Mouse (Mus musculus): ENCODE data around the gene Utp4. TPM values are rescaled to one million over a fixed set of nuclear protein-coding genes. Genes with fewer than 3 reads are reported as not detected.
A peak's percentile ranks its signal among the peaks of the same experiment; 100 is the strongest.

Gene Utp4
- total RNA-seq, 2 experiments from 2014 or later: 20.5 to 25.4 TPM

DNA sequence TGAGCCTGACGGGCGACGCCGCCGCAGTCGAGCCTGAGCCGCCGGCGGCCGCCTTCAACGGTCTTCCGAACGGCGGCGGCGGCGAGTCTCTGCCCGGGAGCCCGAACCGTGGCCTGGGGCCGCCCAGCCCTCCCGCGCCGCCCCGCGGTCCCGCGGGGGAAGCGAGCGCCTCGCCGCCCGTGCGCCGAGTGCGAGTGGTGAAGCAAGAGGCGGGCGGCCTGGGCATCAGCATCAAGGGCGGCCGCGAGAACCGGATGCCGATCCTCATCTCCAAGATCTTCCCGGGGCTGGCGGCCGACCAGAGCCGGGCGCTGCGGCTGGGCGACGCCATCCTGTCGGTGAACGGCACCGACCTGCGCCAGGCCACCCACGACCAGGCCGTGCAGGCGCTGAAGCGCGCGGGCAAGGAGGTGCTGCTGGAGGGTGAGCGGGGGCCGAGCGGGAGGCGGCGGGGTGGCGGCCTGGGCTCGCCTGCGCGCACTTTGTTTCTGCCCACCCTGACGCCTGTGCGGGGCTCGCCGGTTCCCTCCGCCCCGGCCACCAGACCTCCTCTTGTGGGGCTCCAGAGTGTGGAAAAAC lies 42.6 kb downstream of the Utp4 start:
- peak; percentile 38 to 63 for DNase-seq (ENCODE audit: low spot score in 2 of 2)

DNA sequence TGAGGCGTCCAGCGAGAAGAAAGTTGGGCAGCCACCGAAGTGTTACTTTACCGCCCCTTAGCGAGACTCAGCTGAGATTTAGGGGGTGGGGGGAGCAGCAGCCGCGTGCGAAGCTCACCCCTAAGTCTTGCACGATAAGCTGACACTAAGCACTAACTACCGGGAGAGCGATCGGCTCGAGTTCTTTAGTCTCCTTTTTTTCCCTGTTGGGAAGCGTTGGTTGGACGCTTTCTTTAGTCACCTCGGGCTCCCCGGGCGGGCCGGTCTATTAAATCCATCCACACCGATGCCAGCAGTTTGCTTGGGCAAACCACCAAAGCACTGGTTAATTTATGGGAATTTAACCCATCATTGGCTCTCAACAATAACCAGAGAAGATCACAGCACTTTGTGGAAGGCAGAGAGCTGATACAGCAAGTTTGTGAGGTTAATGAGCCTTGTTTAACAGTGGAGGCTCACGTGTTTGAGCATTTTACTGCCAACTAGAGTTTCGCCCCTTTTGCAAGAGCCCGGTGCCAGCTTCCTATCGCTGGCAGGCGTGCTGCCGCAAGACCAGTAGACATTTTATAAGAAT lies 43.1 kb downstream of the Utp4 start:
- peak in 1 of 2 experiments; percentile 49 for DNase-seq (ENCODE audit: low spot score in 2 of 2)

DNA sequence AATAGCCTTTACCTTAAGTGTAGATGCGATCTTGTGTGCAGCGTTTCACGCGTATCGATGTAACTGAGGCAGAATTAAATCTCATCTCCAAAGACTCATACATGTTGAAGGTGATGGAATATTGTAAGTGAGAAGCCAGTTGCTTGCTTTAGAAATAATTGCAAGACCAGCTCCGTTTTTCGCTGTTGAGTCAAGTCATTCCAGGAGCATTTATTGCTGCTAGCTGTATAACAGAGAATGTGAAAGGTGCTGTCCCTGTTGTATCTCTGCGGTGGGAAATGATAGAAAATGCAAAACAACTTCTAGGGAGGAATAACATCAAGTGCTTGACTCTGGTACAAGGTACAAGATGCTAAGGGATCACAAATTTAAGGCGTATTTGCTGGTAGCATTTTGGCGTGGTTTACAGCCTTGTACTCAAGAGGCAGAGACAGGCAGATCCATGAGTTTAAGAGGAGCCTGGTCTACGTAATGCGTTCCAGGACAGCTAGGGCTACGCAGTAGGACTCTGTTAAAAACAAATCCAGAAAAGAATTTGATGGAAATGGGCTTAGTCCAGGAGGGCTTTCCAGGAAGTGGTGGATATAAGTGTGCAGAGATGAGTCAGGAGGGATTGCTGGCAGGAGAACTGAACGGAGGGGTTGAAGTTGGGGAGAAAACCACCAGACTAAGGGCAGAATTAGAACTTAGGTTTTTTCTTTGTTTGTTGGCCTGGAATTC lies 43.8 kb downstream of the Utp4 start:
- DNase-seq (ENCODE audit: low spot score in 2 of 2): no peak

DNA sequence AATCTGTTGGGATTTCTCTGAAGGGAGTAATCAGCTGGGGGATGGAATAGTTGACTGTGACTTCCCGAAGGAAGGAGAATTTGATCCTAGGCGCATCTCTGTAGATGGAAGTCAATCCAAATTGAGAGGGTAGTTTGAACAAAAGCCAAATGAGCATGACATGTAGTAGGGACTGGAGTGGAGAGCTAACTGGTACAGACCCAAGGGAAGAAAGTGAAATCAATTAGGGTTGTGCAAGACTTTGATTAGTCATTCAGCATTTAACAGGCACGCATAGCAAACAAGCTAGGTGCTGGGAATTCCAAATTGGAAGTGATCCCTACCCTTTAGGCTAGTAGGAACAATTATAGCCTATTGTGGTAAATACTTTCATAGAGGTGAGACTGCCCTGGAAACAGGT lies 48.4 kb downstream of the Utp4 start:
- DNase-seq (ENCODE audit: low spot score in 2 of 2): no peak

DNA sequence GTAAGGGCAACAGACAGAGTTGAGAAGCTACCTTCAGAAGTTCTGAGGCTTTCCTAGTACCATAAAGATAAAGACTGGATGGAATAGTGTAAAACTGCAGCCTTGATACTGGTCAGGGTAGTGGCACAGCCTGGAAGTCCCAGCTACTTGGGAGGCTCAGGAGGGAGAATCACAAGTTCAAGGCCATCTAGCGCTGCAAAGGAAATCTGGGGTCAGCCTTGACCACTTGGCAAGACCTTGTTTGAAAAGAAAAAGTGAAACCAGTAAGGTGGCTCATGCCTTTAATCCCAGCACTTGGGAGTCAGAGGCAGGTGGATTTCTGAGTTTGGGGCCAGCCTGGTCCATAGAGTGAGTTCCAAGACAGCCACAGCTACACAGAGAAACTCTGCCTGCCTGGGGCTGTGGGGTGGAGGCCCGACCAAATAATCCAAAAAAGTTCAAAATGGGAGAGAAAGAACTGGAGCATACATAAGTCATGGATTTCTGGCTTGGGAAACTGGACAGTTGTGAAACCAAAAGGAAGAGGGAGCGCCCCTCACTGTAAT lies 50.5 kb downstream of the Utp4 start:
- DNase-seq (ENCODE audit: low spot score in 2 of 2): no peak

DNA sequence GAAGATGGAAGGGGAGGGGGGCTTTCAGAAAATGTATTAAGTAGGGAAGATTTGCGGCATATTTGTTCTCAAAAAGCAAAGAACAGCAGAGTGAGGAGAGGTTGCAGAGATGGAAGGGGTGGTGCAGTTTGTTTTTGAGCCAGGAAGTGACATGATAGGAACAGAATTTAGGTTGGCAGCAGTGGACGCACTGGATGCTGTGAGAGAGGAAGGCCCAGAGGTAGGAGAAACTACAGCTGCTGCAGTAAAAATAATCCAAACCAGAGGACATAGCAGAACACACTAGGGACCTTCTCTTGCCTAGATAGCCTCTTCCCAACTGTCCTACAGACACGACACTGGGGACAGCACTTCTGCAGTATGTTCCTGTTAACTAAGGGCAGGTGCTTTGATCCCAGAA lies 51.3 kb downstream of the Utp4 start:
- no peak for DNase-seq (ENCODE audit: low spot score in 2 of 2)

DNA sequence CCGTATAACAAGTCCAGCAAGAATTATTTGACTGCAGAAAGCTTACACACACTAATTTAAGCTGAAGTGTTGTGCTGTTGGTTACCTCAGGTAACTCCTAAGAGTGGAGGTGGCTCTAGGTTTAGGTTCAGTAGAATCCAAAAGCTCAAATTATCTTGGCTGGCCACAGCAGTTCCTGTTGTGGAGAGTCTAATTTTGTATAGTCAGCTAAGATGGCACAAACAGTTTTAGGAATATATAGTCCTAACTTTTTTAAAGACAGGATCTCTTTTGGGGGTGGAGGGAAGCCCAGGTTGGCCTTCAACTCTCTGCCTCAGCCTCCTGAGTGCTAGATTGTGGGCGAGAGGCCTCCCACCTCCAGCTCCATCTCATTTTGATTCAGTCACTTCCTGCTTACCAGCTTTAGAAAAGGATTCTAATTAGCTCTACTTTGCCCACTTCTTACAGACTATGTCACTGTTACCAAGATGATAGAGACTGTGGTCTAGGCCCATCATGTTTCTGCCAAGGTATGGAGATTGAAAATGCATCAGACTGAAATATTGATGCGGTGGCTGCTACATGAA lies 55.3 kb downstream of the Utp4 start:
- DNase-seq (ENCODE audit: low spot score in 2 of 2): no peak

DNA sequence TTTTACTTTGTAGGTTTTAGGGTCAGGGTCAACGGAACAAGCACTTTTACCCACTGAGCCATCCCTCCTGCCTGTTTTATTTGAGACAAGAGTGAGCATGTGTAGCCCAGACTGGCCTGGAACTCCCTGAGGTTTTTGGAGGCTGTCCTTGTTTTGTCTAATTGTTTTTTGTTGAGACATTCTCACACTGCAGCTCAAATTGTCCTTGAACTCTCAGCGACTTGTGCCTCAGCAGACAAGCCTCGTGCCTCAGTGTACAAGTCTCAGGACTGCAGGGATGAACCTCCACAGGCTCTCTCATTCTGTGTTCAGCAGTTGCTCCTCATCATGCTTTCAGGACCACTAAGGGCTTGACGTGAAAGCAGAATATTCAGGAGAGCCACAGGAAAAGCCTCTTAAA lies 58.3 kb downstream of the Utp4 start:
- no peak for DNase-seq (ENCODE audit: low spot score in 2 of 2)

DNA sequence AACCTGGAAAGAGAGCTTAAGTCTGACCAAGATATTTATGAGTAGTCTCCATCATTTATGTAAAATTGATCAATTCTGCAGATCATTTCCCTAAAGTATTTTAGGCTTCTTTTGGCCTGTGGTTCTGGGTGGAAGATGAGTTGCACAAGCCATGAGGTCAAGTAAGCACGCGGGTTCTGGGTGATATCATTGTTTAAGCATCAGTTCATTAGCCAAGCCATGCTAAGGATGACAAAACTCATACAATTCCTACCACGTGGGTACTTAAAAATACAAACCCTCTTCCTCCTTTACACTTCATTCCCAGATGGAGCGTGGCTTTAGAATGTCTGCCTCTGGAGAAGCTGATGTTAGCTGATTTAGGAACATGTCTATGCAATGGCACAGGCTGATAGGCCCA lies 60.1 kb downstream of the Utp4 start:
- DNase-seq (ENCODE audit: low spot score in 2 of 2): no peak

DNA sequence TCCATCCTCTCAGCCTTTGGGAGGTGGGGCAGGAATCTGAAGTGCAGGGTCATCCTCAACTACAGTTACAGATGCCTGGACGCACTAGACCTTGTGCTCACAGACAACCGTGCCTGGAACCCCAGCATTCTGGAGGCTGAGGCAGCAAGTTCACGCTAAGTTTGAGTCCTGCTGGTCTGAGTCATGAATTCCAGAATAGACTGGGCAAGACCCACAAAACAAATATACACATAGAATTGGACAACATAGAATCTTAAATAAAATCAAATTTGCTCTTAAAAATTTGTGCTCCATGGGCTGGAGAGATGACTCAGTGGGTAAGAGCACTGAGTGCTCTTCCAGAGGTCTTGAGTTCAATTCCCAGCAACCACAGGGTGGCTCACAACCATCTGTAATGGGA lies 63.6 kb downstream of the Utp4 start:
- DNase-seq (ENCODE audit: low spot score in 2 of 2): no peak

DNA sequence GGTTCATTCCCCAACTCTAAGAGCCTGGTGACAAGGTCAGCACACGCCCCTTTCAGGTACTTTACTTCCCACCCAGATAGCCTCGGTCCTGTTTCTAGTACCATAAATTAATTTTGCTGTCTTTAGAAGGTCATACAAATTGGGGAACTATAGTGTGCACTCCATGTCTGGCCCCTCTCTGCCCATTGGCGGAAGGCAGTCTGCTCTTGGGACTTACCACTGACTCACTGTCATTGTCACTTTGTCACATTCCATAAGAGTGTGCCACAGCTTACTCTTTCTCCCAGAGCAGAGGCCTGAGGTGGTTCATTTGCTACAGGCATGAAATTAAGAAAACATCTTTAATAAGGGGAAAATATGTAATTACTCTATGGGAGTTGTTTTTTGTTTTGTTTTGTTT lies 64.8 kb downstream of the Utp4 start:
- no peak for DNase-seq (ENCODE audit: low spot score in 2 of 2)

DNA sequence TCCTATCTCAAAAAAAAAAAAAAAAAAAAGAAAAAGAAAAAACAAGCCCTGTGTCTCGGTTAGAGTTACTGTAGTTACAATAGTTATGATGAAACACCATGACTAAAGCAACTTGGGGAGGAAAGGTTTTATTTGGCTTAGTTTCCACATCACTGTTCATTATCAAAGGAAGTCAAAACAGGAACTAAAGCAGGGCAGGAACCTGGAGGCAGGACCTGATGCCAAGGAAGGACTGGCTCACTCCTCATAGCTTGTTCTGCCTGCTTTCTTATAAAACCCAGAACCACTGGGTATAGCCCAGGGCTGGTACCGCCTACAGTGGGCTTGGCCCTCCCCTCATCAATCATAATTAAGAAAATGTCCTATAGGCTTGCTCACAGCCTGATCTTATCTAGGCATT lies 66.2 kb downstream of the Utp4 start:
- no peak for DNase-seq (ENCODE audit: low spot score in 2 of 2)

DNA sequence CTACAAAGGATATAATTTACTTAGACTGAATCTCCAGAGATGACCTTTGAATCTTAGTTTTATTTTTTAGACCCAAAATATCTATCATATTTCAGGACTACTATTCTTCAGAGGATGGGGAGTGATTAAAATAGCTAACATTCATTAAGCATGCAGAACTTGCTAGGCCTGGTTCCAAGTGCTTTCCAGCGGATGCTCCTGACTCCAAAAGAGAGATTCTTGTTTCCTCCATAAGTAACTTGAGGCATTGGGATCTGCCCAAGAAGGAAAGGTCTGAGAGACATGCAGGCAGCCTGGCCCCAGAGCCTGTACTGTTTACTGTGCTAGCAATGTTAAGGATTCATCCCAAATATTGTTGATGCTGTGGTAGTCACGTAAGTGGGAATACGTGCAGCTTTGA lies 68.9 kb downstream of the Utp4 start:
- DNase-seq (ENCODE audit: low spot score in 2 of 2): peak in 1 of 2 experiments; percentile 28

DNA sequence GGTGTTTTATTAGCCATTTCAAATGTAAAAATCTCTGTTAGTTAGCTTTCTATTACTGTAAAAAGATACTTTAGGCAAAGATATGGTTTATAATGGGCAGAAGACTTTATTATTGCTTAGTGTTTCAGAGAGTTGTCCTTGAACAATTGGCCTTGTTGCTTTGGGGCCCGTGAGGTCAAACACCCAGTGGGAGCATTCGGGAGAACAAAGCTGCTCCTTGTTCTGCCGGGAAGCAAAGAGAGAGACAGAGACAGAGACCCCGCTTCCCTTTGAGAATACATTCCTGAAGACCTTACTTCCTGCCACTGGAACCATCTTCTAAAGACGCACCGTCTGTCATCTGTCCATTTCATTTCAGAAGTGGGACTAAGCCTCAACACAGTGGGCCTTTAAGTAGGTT lies 69.9 kb downstream of the Utp4 start:
- DNase-seq (ENCODE audit: low spot score in 2 of 2): no peak

DNA sequence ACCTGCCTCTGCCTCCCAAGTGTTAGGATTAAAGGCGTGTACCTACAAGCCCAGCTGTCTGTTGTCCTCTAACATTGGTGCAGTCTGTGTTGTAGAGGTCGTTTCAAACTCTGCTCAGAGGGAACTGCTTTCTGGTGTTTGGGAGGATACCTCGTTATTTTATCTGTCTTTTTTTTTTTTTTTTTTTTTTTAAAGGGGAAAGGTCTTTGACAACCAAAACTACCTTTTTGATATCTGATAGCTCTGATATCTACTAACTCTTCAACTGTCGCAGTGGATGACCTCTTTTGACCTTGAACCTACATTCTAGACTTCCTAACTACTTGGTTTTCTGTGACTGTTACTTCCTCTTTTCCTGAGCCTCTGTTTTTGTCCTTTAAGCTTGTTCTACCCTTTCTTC lies 71.1 kb downstream of the Utp4 start:
- DNase-seq (ENCODE audit: low spot score in 2 of 2): no peak

DNA sequence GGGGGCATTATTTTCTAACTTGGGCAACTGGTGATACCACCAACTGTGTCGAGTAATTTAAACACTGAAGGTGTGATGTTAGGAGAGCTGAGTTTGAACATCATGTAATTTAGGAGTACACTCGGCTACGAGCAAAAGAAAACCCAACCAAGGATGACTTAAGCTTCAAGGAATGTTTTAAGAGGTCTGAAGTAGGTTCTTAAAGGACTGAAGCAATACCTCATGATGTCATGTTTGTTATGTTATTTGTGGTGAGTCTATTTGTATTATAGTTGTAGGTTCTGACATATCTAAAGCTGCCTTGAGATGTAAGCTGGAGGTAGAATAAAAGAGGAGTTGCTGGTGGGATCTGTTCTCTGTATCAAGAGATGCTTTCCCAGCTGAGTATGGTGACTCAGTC lies 76.5 kb downstream of the Utp4 start:
- no peak for DNase-seq (ENCODE audit: low spot score in 2 of 2)

DNA sequence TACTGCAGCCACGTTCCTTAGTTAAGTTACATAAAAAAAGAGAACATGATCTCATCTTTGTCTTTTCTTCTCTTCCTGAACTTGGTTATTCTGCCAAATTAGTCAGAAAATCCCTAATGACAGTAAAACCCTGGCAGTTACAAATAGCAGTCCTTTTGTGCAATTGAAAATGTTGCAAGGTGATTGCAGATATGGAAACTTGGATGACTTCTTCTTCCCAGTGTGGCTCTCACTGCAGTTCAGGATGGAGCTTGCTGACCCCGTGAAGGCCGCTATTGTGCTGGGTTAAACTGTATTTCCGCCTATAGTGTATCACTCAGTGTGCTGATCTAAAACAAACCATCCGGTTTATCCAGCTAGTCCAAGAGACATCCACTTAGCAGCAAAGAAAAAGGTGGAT lies 78.5 kb downstream of the Utp4 start:
- no peak for DNase-seq (ENCODE audit: low spot score in 2 of 2)

Other genes starting within 250 kb of the Utp4 start
- 1 to 10 TPM; 9.1 to 9.3 TPM for gene Tango6, start 210.6 kb upstream of the Utp4 start, total RNA-seq (2021)
- 1 to 10 TPM; 2.4 to 2.5 TPM for gene Has3, start 23.4 kb upstream of the Utp4 start, total RNA-seq (2021)
- 10 to 100 TPM; 32.7 to 38.7 TPM for gene Sntb2, start 42.1 kb downstream of the Utp4 start, total RNA-seq (2021)
- gene Vps4a, start 137.6 kb downstream of the Utp4 start, total RNA-seq (2021): 10 to 100 TPM; 50.3 to 57.1 TPM
- 10 to 100 TPM; 22.7 to 26.5 TPM for gene Pdf, start 155.0 kb downstream of the Utp4 start, total RNA-seq (2021)
- 10 to 100 TPM; 19.9 to 21.0 TPM for gene Cog8, start 163.1 kb downstream of the Utp4 start, total RNA-seq (2021)
- 10 to 100 TPM; 35.4 to 39.1 TPM for gene Nip7, start 163.2 kb downstream of the Utp4 start, total RNA-seq (2021)
- gene Tmed6, start 172.0 kb downstream of the Utp4 start, total RNA-seq (2021): not detected
- 10 to 100 TPM; 22.6 to 25.5 TPM for gene Terf2, start 202.9 kb downstream of the Utp4 start, total RNA-seq (2021)